Mouse (Mus musculus): ENCODE results near the gene Tns2. TPM values are rescaled to one million over a fixed set of nuclear protein-coding genes. Genes with fewer than 3 reads are reported as not detected.

The Tns2 gene
- polyA plus RNA-seq (2012; rRNA removed), result 114 and 134 TPM in 2 replicates
- 62.5 and 66.3 TPM in 2 replicates for polyA plus RNA-seq (2014; fragmentation: Nextera tagmentation; extraction: Ambion mirVana)

DNA sequence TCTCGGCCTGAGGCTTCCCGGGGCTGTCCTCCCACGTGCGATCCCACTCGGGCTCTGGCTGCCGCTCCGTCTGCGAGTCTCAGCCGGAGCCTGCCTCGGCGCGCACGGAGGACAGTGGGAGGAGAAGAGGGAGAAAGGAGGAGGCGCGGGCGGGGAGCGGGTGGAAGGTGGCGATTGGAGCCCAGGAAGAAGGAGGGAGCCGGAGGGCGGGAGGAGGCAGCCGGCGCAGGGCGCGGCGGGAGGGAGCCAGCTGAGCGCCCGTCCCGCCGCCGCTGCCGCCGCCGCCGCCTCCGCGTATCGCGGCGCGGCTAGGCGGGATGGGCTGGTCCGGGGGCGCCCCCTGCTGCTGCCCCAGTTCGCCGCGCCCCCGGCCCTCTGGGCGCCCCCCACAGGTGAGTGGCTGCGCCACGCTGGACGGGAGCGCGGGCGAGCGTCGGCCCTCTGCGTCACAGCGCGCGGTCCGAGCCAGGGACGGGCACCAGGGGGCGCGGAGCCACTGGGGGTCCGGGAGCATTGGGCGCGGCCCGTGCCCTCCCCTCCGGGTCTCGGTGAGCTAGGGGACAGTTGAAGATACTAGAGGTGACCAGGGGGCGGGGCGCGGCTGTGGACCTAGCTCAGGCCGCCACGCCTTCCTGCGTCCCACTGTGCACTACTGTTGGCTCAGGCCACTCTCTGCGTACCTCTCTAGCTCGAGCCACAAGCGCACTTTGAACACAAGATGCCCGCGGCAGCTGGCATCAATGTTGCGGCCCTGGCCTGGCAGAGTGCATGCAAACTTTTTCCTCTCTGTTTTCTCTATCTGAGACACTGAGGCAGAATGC lies at the start of gene Tns2:
Gene Tns2 (plus strand): TSS at position 253 of the 821 bp plus-strand sequence.
- ATAC-seq (ENCODE audit: low FRiP score, low read depth), result peak; percentile 65
- H3K9me3 ChIP-seq (ENCODE audit: control insufficient read depth, low read length), result no peaks in the 10 kb centered on the region
- peak within 1 kb of the TSS; percentile 65 for H3K9ac ChIP-seq (ENCODE audit: low read depth, low read length, severe bottlenecking)
- 0 out of 2 replicates have a peak, but pooled peaks have one; percentile 61 for TF ChIP-seq POLR2A (IDR thresholded peaks at IDR 0.05; ENCODE audit: borderline replicate concordance, extremely low read depth, insufficient read depth, insufficient read length)
- peak within 1 kb of the TSS; percentile 78 for H3K4me2 ChIP-seq (replicated peaks; ENCODE audit: low read depth, low read length, severe bottlenecking)
- peak; percentile 84 for DNase-seq (ENCODE audit: low spot score)
- under 1% methylated on average over 29 of the region's 82 CpGs for WGBS
- peaks cover 31% of the 10 kb centered on the region for H3K36me3 ChIP-seq (ENCODE audit: control insufficient read depth, insufficient read depth, low read length)
- H3K27ac ChIP-seq (replicated peaks; ENCODE audit: low read depth, low read length), result peak within 1 kb of the TSS; percentile 97
- H3K27me3 ChIP-seq (ENCODE audit: control insufficient read depth, insufficient read depth, low read length), result no peaks in the 10 kb centered on the region
- H3K4me1 ChIP-seq (ENCODE audit: control insufficient read depth, insufficient read depth, low read length), result peaks cover 68% of the 10 kb centered on the region
- peak within 1 kb of the TSS; percentile 59 for H3K4me3 ChIP-seq (replicated peaks; ENCODE audit: low read length)

DNA sequence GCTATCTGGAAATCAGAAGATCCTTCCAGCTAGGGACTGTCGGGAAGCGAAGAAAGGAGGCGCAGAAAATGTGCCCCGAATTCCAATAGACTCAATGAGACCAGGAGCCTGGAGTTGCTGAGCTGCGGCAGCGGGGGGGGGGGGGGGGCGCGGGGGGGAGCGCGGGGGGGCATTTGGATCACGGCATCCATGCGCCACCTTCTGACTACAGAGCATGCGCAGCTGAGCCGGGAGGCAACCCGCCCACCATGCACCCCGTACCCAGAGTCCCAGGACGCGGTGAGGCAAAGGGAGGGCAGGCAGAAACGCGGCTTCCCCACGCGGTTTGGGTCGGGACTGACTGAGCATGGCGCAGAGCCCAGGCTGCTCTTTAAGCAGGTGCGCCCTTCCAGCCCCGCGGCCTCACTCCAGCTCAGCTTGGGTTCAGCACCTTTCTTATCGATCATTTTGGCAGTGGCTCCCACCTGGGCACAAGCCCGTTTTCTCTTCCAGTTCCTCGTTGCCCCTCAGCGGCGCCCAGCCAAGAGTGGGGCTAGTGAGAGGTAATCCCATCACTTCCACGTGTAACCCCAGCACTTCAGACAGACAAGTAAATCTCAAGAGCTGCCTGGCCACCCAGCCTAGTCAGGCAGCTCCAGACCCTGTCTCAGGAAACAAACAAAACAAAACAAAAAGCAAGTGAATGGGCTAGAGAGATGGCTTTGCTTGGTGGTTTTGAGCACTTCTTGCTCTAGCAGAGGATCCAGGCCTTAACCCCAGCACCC lies 48.1 kb upstream of the Tns2 start:
- Histone ChIP-seq H3K9ac (ENCODE audit: low read depth, low read length, severe bottlenecking) (peak overlapping the region; percentile 60), H3K9me3 (ENCODE audit: control insufficient read depth, low read length) (no peaks in the 10 kb centered on the region), H3K36me3 (ENCODE audit: control insufficient read depth, insufficient read depth, low read length) (no peaks in the 10 kb centered on the region), H3K4me2 (replicated peaks; ENCODE audit: low read depth, low read length, severe bottlenecking) (peak overlapping the region; percentile 75), H3K4me1 (ENCODE audit: control insufficient read depth, insufficient read depth, low read length) (no peaks in the 10 kb centered on the region), H3K4me3 (replicated peaks; ENCODE audit: low read length) (peak overlapping the region; percentile 46), H3K27ac (replicated peaks; ENCODE audit: low read depth, low read length) (no peak overlapping the region; the same call in 1 of the 2 replicates), H3K27me3 (ENCODE audit: control insufficient read depth, insufficient read depth, low read length) (no peaks in the 10 kb centered on the region)
- 0 out of 2 replicates have a peak, but pooled peaks have one; percentile 51 for TF ChIP-seq POLR2A (IDR thresholded peaks at IDR 0.05; ENCODE audit: borderline replicate concordance, extremely low read depth, insufficient read depth, insufficient read length)
- ATAC-seq (ENCODE audit: low FRiP score, low read depth) (peak; percentile 81), DNase-seq (ENCODE audit: low spot score) (peak; percentile 68)
- 2% methylated on average over 19 of the region's 33 CpGs for WGBS

DNA sequence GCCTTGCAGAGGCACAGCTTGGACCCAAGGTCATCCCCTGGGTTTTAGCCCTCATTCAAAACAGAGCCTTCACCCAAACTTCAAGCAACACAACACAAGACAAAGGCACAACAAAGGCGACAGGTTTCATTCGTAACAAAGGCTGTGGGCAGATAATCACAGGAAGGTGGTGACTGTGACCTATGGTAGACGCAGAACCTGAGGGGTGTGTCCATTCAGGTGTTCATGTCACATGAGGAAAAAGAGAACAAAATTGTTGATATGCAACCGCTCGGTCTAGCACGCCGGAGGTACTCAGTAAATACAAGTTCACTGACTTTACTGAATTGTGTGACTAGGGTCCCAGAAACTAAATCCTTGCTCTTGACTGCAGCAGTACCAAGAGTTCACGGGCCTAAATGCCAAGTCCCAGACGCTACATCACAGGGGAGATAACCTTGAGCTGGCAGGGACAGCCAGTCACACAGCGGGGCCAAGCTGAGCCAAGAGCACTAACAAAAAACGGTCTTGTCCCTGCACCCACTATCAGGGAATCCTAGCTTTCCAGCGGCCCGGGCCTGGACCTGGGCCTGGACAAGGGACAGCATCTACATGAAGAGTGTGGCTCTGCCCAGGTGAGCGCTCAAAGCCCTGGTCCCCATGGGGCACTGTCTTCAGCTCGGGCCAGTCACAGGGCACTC lies 43.6 kb upstream of the Tns2 start:
- DNase-seq (ENCODE audit: low spot score) (no peak), ATAC-seq (ENCODE audit: low FRiP score, low read depth) (no peak)
- H3K27ac ChIP-seq (replicated peaks; ENCODE audit: low read depth, low read length), result no peak overlapping the region
- H3K36me3 ChIP-seq (ENCODE audit: control insufficient read depth, insufficient read depth, low read length), result no peaks in the 10 kb centered on the region
- H3K9me3 ChIP-seq (ENCODE audit: control insufficient read depth, low read length), result no peaks in the 10 kb centered on the region
- H3K9ac ChIP-seq (ENCODE audit: low read depth, low read length, severe bottlenecking), result no peak overlapping the region
- TF ChIP-seq POLR2A (IDR thresholded peaks at IDR 0.05; ENCODE audit: borderline replicate concordance, extremely low read depth, insufficient read depth, insufficient read length), result no peak
- H3K27me3 ChIP-seq (ENCODE audit: control insufficient read depth, insufficient read depth, low read length), result no peaks in the 10 kb centered on the region
- 90% methylated on average over 15 of the region's 15 CpGs for WGBS
- no peaks in the 10 kb centered on the region for H3K4me1 ChIP-seq (ENCODE audit: control insufficient read depth, insufficient read depth, low read length)
- no peak overlapping the region for H3K4me2 ChIP-seq (replicated peaks; ENCODE audit: low read depth, low read length, severe bottlenecking)
- H3K4me3 ChIP-seq (replicated peaks; ENCODE audit: low read length), result no peak overlapping the region

DNA sequence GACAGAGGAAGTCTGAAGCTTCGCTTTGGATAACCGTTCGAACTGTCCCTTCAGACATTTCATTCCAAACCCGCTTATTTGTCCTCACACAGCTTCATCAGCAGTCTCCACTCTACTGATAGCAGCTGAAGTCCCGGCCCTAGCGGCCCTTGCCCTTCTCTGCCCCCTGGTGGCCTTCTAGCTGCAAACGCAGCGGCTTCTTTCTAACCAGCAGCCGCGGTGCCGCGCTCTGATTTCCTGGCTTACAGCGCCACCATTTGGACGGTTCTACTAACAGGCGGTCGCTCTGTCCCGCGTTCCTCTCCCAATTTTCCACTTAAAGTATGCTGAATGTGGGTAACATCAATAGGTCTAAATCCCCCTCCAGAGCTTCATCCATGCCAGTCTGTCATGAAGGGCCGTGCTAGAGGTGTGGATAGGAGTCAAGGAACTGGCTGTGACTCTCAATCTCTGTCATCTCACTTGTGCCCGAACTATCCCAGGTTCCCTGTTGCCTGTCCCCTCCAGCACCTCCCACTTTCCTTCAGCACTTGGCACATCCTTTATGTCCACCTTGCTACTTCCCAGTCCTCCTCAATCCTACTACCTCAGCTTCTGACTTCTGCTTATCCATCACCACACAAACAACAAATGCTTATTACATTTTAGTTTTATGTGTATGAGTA lies 34.4 kb upstream of the Tns2 start:
- Histone ChIP-seq H3K9me3 (ENCODE audit: control insufficient read depth, low read length) (no peaks in the 10 kb centered on the region), H3K4me2 (replicated peaks; ENCODE audit: low read depth, low read length, severe bottlenecking) (no peak overlapping the region), H3K27me3 (ENCODE audit: control insufficient read depth, insufficient read depth, low read length) (no peaks in the 10 kb centered on the region), H3K9ac (ENCODE audit: low read depth, low read length, severe bottlenecking) (no peak overlapping the region), H3K36me3 (ENCODE audit: control insufficient read depth, insufficient read depth, low read length) (no peaks in the 10 kb centered on the region), H3K4me3 (replicated peaks; ENCODE audit: low read length) (no peak overlapping the region), H3K4me1 (ENCODE audit: control insufficient read depth, insufficient read depth, low read length) (no peaks in the 10 kb centered on the region), H3K27ac (replicated peaks; ENCODE audit: low read depth, low read length) (no peak overlapping the region)
- no peak for TF ChIP-seq POLR2A (IDR thresholded peaks at IDR 0.05; ENCODE audit: borderline replicate concordance, extremely low read depth, insufficient read depth, insufficient read length)
- WGBS, result 7% methylated on average over 20 of the region's 20 CpGs
- ATAC-seq (ENCODE audit: low FRiP score, low read depth) (peak; percentile 85), DNase-seq (ENCODE audit: low spot score) (peak; percentile 98)
